Mouse (Mus musculus): Measurements from ENCODE around the gene Iffo2.

The Iffo2 gene

GRCm38 (mm10) chr4:139582903-139583302 lies 52.6 kb downstream of the Iffo2 start:
- DNase-seq, result peak in 1 of 2 experiments; percentile 23

GRCm38 (mm10) chr4:139583629-139584245 lies 53.4 kb downstream of the Iffo2 start:
- peak; percentile 14 to 15 for DNase-seq

- DNase-seq, result peak; percentile 15 to 39
These were observed 54.4 kb downstream of the Iffo2 start for GRCm38 (mm10) chr4:139584704-139585103.

GRCm38 (mm10) chr4:139585713-139586112 lies 55.4 kb downstream of the Iffo2 start:
- no peak for DNase-seq

GRCm38 (mm10) chr4:139587370-139587769 lies 57.0 kb downstream of the Iffo2 start:
- peak; percentile 53 to 69 for DNase-seq

- peak; percentile 21 to 34 for DNase-seq
These were observed 57.4 kb downstream of the Iffo2 start for GRCm38 (mm10) chr4:139587773-139588172.

GRCm38 (mm10) chr4:139589351-139590027 lies 59.1 kb downstream of the Iffo2 start:
- DNase-seq, result peak; percentile 27 to 39

- peak; percentile 92 to 93 for DNase-seq
These were observed 60.1 kb downstream of the Iffo2 start for GRCm38 (mm10) chr4:139590446-139590845.

GRCm38 (mm10) chr4:139592895-139593294 lies 62.5 kb downstream of the Iffo2 start:
- peak; percentile 30 to 58 for DNase-seq

- DNase-seq, result no peak
These were observed 63.0 kb downstream of the Iffo2 start for GRCm38 (mm10) chr4:139593383-139593782.

- peak in 1 of 2 experiments; percentile 13 for DNase-seq
These were observed 63.7 kb downstream of the Iffo2 start for GRCm38 (mm10) chr4:139594062-139594461.

GRCm38 (mm10) chr4:139596715-139597114 lies 66.4 kb downstream of the Iffo2 start:
- no peak for DNase-seq

- no peak for DNase-seq
These were observed 67.2 kb downstream of the Iffo2 start for GRCm38 (mm10) chr4:139597286-139598284.

- no peak for DNase-seq
These were observed 68.0 kb downstream of the Iffo2 start for GRCm38 (mm10) chr4:139598356-139598755.

- DNase-seq, result peak in 1 of 2 experiments; percentile 76
These were observed 68.7 kb downstream of the Iffo2 start for GRCm38 (mm10) chr4:139598950-139599518.

GRCm38 (mm10) chr4:139601519-139602356 lies 71.4 kb downstream of the Iffo2 start:
- DNase-seq, result no peak

GRCm38 (mm10) chr4:139602357-139603244 lies 72.3 kb downstream of the Iffo2 start, which contains the start of gene Gm21969:
Gene Gm21969, plus strand, starts transcription at chr4:139603186.
- DNase-seq, result peak; percentile 71 to 81

- no peak for DNase-seq
These were observed 74.9 kb downstream of the Iffo2 start for GRCm38 (mm10) chr4:139605216-139605615.

GRCm38 (mm10) chr4:139606732-139607131 lies 76.4 kb downstream of the Iffo2 start:
- DNase-seq, result no peak

GRCm38 (mm10) chr4:139608975-139609374 lies 78.6 kb downstream of the Iffo2 start:
- no peak for DNase-seq

- no peak for DNase-seq
These were observed 80.6 kb downstream of the Iffo2 start for GRCm38 (mm10) chr4:139610954-139611353.
